Mouse (Mus musculus): ENCODE measurements around the gene Rpgrip1l. TPM values are rescaled to one million over a fixed set of nuclear protein-coding genes. Genes with fewer than 3 reads are reported as not detected.

Rpgrip1l gene
- total and polyA plus RNA-seq, 3 experiments, result 2.1 to 5.0 (median 3.8) TPM

GRCm38 (mm10) chr8:91237191-91237590 lies 75.9 kb downstream of the Rpgrip1l start:
- no peak for TF ChIP-seq USF2 (conservative IDR thresholded peaks at IDR 0.05; ENCODE audit: low read depth, low read length)
- TF ChIP-seq ELF1 (IDR thresholded peaks at IDR 0.05; ENCODE audit: low read depth, low read length), result no peak
- TF ChIP-seq GABPA (IDR thresholded peaks at IDR 0.05; ENCODE audit: insufficient replicate concordance, low read depth, low read length), result no peak
- no peak for TF ChIP-seq USF1 (IDR thresholded peaks at IDR 0.05; ENCODE audit: low read depth, low read length)
- TF ChIP-seq POLR2A (IDR thresholded peaks at IDR 0.05; ENCODE audit: low read depth, low read length), result no peak
- TF ChIP-seq MXI1 (IDR thresholded peaks at IDR 0.05; ENCODE audit: low read depth, low read length), result no peak
- TF ChIP-seq EP300 (IDR thresholded peaks at IDR 0.05; ENCODE audit: low read length), result no peak
- no peak for TF ChIP-seq ZNF384 (IDR thresholded peaks at IDR 0.05; ENCODE audit: low read depth, low read length)
- no peak for TF ChIP-seq JUN (IDR thresholded peaks at IDR 0.05; ENCODE audit: insufficient read depth, low read depth, low read length)
- Histone ChIP-seq H3K9ac (ENCODE audit: insufficient read depth, low read depth) (no peak overlapping the region), H3K27ac (ENCODE audit: insufficient read depth, low read depth) (no peak overlapping the region), H3K4me1 (ENCODE audit: control insufficient read depth in 1 of 2, insufficient read depth in 2 of 2) (no peaks in the 10 kb centered on the region; a peak in 1 of 4 replicates), H3K4me2 (ENCODE audit: insufficient read depth, low read depth, poor library complexity, severe bottlenecking) (no peak overlapping the region), H3K9me3 (replicated peaks; ENCODE audit: low read length) (no peaks in the 10 kb centered on the region), H3K27me3 (replicated peaks) (no peaks in the 10 kb centered on the region), H3K36me3 (replicated peaks in 1 of 2; ENCODE audit: control insufficient read depth in 1 of 2, insufficient read depth in 1 of 2, low read length in 1 of 2) (peaks cover 0 to 5% of the 10 kb centered on the region in 2 experiments), H3K79me2 (replicated peaks; ENCODE audit: control insufficient read depth, extremely low read depth, insufficient read depth, poor library complexity, severe bottlenecking) (no peaks in the 10 kb centered on the region), H3K4me3 (replicated peaks in 1 of 3; ENCODE audit: low read depth in 2 of 3, low read length in 2 of 3, poor library complexity in 1 of 3) (no peak overlapping the region)
- dilution Hi-C loops (cut with MboI; ENCODE audit: extremely low pct_ligation_motif_present, extremely low pct_unique_long_range_greater_than_20kb, low sequenced_read_pairs) (no loop called here), in situ Hi-C loops (cut with MboI; ENCODE audit: low pct_ligation_motif_present, low pct_unique_long_range_greater_than_20kb, low sequenced_read_pairs) (no loop called here)
- no peak for DNase-seq (ENCODE audit: extremely low read depth)

GRCm38 (mm10) chr8:91234097-91234496 lies 79.0 kb downstream of the Rpgrip1l start:
- no peak overlapping the region for H3K4me3 ChIP-seq (replicated peaks in 1 of 3; ENCODE audit: low read depth in 2 of 3, low read length in 2 of 3, poor library complexity in 1 of 3)
- no peaks in the 10 kb centered on the region for H3K79me2 ChIP-seq (replicated peaks; ENCODE audit: control insufficient read depth, extremely low read depth, insufficient read depth, poor library complexity, severe bottlenecking)
- no peak for DNase-seq (ENCODE audit: extremely low read depth)
- H3K27me3 ChIP-seq (replicated peaks), result no peaks in the 10 kb centered on the region
- dilution Hi-C loops (cut with MboI; ENCODE audit: extremely low pct_ligation_motif_present, extremely low pct_unique_long_range_greater_than_20kb, low sequenced_read_pairs) (no loop called here), in situ Hi-C loops (cut with MboI; ENCODE audit: low pct_ligation_motif_present, low pct_unique_long_range_greater_than_20kb, low sequenced_read_pairs) (no loop called here)
- TF ChIP-seq MEF2A (IDR thresholded peaks at IDR 0.05; ENCODE audit: borderline replicate concordance, low read depth, low read length) (no peak), E2F4 (IDR thresholded peaks at IDR 0.05; ENCODE audit: insufficient replicate concordance, low read depth, low read length) (no peak), RAD21 (IDR thresholded peaks at IDR 0.05; ENCODE audit: low read depth, low read length) (no peak), TCF12 (IDR thresholded peaks at IDR 0.05; ENCODE audit: low read depth, low read length) (no peak), TBP (conservative IDR thresholded peaks at IDR 0.05; ENCODE audit: low read depth, low read length) (no peak), CHD1 (IDR thresholded peaks at IDR 0.05; ENCODE audit: low read depth, low read length) (no peak), USF1 (IDR thresholded peaks at IDR 0.05; ENCODE audit: low read depth, low read length) (no peak), BHLHE40 (IDR thresholded peaks at IDR 0.05; ENCODE audit: low read depth, low read length) (no peak), GABPA (IDR thresholded peaks at IDR 0.05; ENCODE audit: insufficient replicate concordance, low read depth, low read length) (no peak), RCOR1 (conservative IDR thresholded peaks at IDR 0.05; ENCODE audit: low read depth, low read length) (no peak), MAX (IDR thresholded peaks at IDR 0.05; ENCODE audit: low read length) (no peak), MAFK (IDR thresholded peaks at IDR 0.05; ENCODE audit: insufficient replicate concordance, low read length) (no peak), ELF1 (IDR thresholded peaks at IDR 0.05; ENCODE audit: low read depth, low read length) (no peak), ETS1 (conservative IDR thresholded peaks at IDR 0.05; ENCODE audit: low read depth, low read length) (no peak), JUN (IDR thresholded peaks at IDR 0.05; ENCODE audit: insufficient read depth, low read depth, low read length) (no peak)
- no peak overlapping the region for H3K9ac ChIP-seq (ENCODE audit: insufficient read depth, low read depth)
- H3K9me3 ChIP-seq (replicated peaks; ENCODE audit: low read length), result no peaks in the 10 kb centered on the region
- H3K4me2 ChIP-seq (ENCODE audit: insufficient read depth, low read depth, poor library complexity, severe bottlenecking), result no peak overlapping the region
- H3K4me1 ChIP-seq (ENCODE audit: control insufficient read depth in 1 of 2, insufficient read depth in 2 of 2), result no peaks in the 10 kb centered on the region; a peak in 1 of 4 replicates
- no peak overlapping the region for H3K27ac ChIP-seq (ENCODE audit: insufficient read depth, low read depth)
- H3K36me3 ChIP-seq (replicated peaks in 1 of 2; ENCODE audit: control insufficient read depth in 1 of 2, insufficient read depth in 1 of 2, low read length in 1 of 2), result peaks cover 0 to 5% of the 10 kb centered on the region in 2 experiments

All from CH12.LX (cell line).